Mouse (Mus musculus): ENCODE measurements around the gene Atxn2. TPM values are rescaled to one million over a fixed set of nuclear protein-coding genes. Genes with fewer than 3 reads are reported as not detected.
A peak's percentile ranks its signal among the peaks of the same experiment; 100 is the strongest.

Gene Atxn2
- total RNA-seq, 2 experiments from 2014 or later, result 137 to 154 TPM

GRCm38 (mm10) chr5:121765020-121765419 lies 53.9 kb downstream of the Atxn2 start:
- no peak for DNase-seq

- DNase-seq, result no peak
Observed at GRCm38 (mm10) chr5:121766038-121766773, 55.1 kb downstream of the Atxn2 start.

GRCm38 (mm10) chr5:121767564-121767963 lies 56.4 kb downstream of the Atxn2 start:
- DNase-seq, result no peak

GRCm38 (mm10) chr5:121769827-121770226 lies 58.7 kb downstream of the Atxn2 start:
- DNase-seq, result peak; percentile 60 to 61

GRCm38 (mm10) chr5:121771611-121772010 lies 60.5 kb downstream of the Atxn2 start:
- DNase-seq, result no peak

- no peak for DNase-seq
Observed at GRCm38 (mm10) chr5:121778485-121779119, 67.5 kb downstream of the Atxn2 start.

- DNase-seq, result no peak
Observed at GRCm38 (mm10) chr5:121780180-121780579, 69.0 kb downstream of the Atxn2 start.

- DNase-seq, result no peak
Observed at GRCm38 (mm10) chr5:121782467-121782866, 71.3 kb downstream of the Atxn2 start.

- DNase-seq, result peak; percentile 57 to 67
Observed at GRCm38 (mm10) chr5:121783862-121784500, 72.8 kb downstream of the Atxn2 start.

- DNase-seq, result no peak
Observed at GRCm38 (mm10) chr5:121791026-121791425, 79.9 kb downstream of the Atxn2 start.

- DNase-seq, result no peak
Observed at GRCm38 (mm10) chr5:121795800-121796199, 84.7 kb downstream of the Atxn2 start.

GRCm38 (mm10) chr5:121798447-121798846 lies 87.3 kb downstream of the Atxn2 start:
- no peak for DNase-seq

- peak in 1 of 2 experiments; percentile 25 for DNase-seq
Observed at GRCm38 (mm10) chr5:121807186-121807585, 96.0 kb downstream of the Atxn2 start.

GRCm38 (mm10) chr5:121808202-121808601 lies 97.1 kb downstream of the Atxn2 start:
- DNase-seq, result no peak

- DNase-seq, result peak; percentile 62 to 71
Observed at GRCm38 (mm10) chr5:121809667-121810224, 98.6 kb downstream of the Atxn2 start.

GRCm38 (mm10) chr5:121810331-121811151 lies 99.4 kb downstream of the Atxn2 start:
- DNase-seq, result peak in 1 of 2 experiments; percentile 16

GRCm38 (mm10) chr5:121811485-121811931 lies 100.4 kb downstream of the Atxn2 start:
- DNase-seq, result peak in 1 of 2 experiments; percentile 17

- peak in 1 of 2 experiments; percentile 18 for DNase-seq
Observed at GRCm38 (mm10) chr5:121812526-121813243, 101.5 kb downstream of the Atxn2 start.

GRCm38 (mm10) chr5:121813744-121814143 lies 102.6 kb downstream of the Atxn2 start:
- no peak for DNase-seq

GRCm38 (mm10) chr5:121815067-121815466 lies 103.9 kb downstream of the Atxn2 start:
- DNase-seq, result peak; percentile 85 to 86

GRCm38 (mm10) chr5:121815867-121816380 lies 104.8 kb downstream of the Atxn2 start:
- DNase-seq, result no peak

Data from heart, adult 18-20 months (tissue).